Mouse (Mus musculus) myocyte (in vitro differentiated cells): ENCODE measurements at regions not wholly inside any gene's neighbourhood (a gene's known extent, or its start where the extent isn't known, plus 50 kb on each side); places are given as distances from the start of the nearest gene placed in this dataset.

Experiments used
- H3K27me3 ChIP-seq: one replicate; pipeline ENCODE4 v1.6.1; 2011; ENCODE audit not compliant: control insufficient read depth, insufficient read depth, insufficient read length
- H3K36me3 ChIP-seq: one replicate; pipeline ENCODE4 v1.6.1; 2011; ENCODE audit not compliant: control insufficient read depth, insufficient read depth
- H3K4me2 ChIP-seq: one replicate; pipeline ENCODE4 v1.6.1; 2011; ENCODE audit warnings: low read depth, control low read depth
- H3K4me3 ChIP-seq: one replicate; pipeline ENCODE4 v1.5.1; 2011; ENCODE audit warnings: mild to moderate bottlenecking, control low read depth, moderate library complexity
- H3K79me2 ChIP-seq: one replicate; pipeline ENCODE4 v1.6.1; 2011; ENCODE audit not compliant: control insufficient read depth, insufficient read depth
- H3ac ChIP-seq: one replicate; pipeline ENCODE4 v1.6.1; 2011; ENCODE audit not compliant: control insufficient read depth, insufficient read length
- CEBPB ChIP-seq: IDR thresholded peaks from 2 replicates; pipeline ENCODE4 v1.6.1; 2011; ENCODE audit warnings: mild to moderate bottlenecking, moderate library complexity; ENCODE audit not compliant: poor library complexity, insufficient read depth, severe bottlenecking
- E2F4 ChIP-seq: IDR thresholded peaks from one replicate; pipeline ENCODE4 v1.6.1; 2011; ENCODE audit warnings: mild to moderate bottlenecking, control low read depth, moderate library complexity; ENCODE audit not compliant: insufficient read depth
- MAX ChIP-seq: IDR thresholded peaks from one replicate; pipeline ENCODE4 v1.6.1; 2011; ENCODE audit warnings: low read depth, mild to moderate bottlenecking, control low read depth
- MYOD1 ChIP-seq, 3 experiments: IDR thresholded peaks; one replicate each; pipeline ENCODE4 v1.6.1; 2011; ENCODE audit warnings: control low read depth in 2 of 3, low read depth in 2 of 3, mild to moderate bottlenecking in 2 of 3, moderate library complexity in 1 of 3; ENCODE audit not compliant: insufficient read length in 2 of 3, control insufficient read depth in 1 of 3
- MYOG ChIP-seq, 3 experiments: IDR thresholded peaks; one replicate each; pipeline ENCODE4 v1.6.1; 2011; ENCODE audit warnings: control low read depth in 2 of 3, low read depth in 2 of 3, mild to moderate bottlenecking in 2 of 3; ENCODE audit not compliant: insufficient read length in 2 of 3, control insufficient read depth in 1 of 3, insufficient read depth in 1 of 3
- POLR2A ChIP-seq: IDR thresholded peaks from one replicate; pipeline ENCODE4 v1.6.1; 2011; ENCODE audit warnings: low read depth, mild to moderate bottlenecking, control low read depth, moderate library complexity; ENCODE audit not compliant: insufficient read length
- POLR2AphosphoS2 ChIP-seq: IDR thresholded peaks from one replicate; pipeline ENCODE4 v1.6.1; 2011; ENCODE audit warnings: low read depth, control low read depth; ENCODE audit not compliant: insufficient read length
- REST ChIP-seq: IDR thresholded peaks from one replicate; pipeline ENCODE4 v1.6.1; 2011; ENCODE audit warnings: mild to moderate bottlenecking, control low read depth, moderate library complexity; ENCODE audit not compliant: insufficient read depth, insufficient read length
- SRF ChIP-seq: IDR thresholded peaks from one replicate; pipeline ENCODE4 v1.6.1; 2011; ENCODE audit warnings: low read depth; ENCODE audit not compliant: control insufficient read depth, insufficient read length
- TCF12 ChIP-seq: IDR thresholded peaks from one replicate; pipeline ENCODE4 v1.6.1; 2011; ENCODE audit warnings: mild to moderate bottlenecking, control low read depth; ENCODE audit not compliant: poor library complexity, insufficient read depth, severe bottlenecking
- TCF3 ChIP-seq: IDR thresholded peaks from one replicate; pipeline ENCODE4 v1.6.1; 2011; ENCODE audit warnings: low read depth, control low read depth; ENCODE audit not compliant: insufficient read length
- USF1 ChIP-seq: IDR thresholded peaks from one replicate; pipeline ENCODE4 v1.6.1; 2011; ENCODE audit warnings: low read depth, mild to moderate bottlenecking, control low read depth, moderate library complexity

DNA sequence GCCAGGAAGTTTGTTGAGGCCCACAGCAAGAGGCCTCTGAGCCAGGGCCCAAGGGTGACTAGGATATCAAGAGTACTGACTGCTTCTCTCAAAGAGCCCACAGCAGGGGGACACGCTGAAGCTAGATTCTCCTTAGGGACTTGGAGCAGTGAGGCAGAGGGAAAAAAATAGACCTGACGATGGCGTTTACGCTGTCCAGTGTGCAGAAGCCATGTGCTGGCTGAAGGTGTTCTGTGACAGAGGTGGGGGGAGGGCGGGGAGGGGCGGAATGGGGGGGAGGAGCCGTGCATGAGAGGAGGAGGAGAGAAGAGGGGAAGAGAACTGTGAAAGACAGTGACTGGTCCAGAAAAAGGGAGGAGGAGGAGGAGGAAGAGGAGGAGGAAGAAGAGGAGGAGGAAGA lies 52.6 kb upstream of the Casz1 start:
- TF ChIP-seq REST (no peak), MYOG (IDR thresholded peaks at IDR 0.05; ENCODE audit: control insufficient read depth in 1 of 3, insufficient read depth in 1 of 3, insufficient read length in 2 of 3, low read depth in 2 of 3) (no peak), TCF3 (no peak), MYOD1 (IDR thresholded peaks at IDR 0.05; ENCODE audit: control insufficient read depth in 1 of 3, insufficient read length in 2 of 3, low read depth in 2 of 3) (no peak), POLR2A (no peak), SRF (no peak), MAX (no peak), CEBPB (no peak), TCF12 (no peak), USF1 (no peak), E2F4 (no peak), POLR2AphosphoS2 (no peak)
- H3K36me3 ChIP-seq, result no peaks in the 10 kb centered on the region
- H3K79me2 ChIP-seq, result no peaks in the 10 kb centered on the region
- H3K27me3 ChIP-seq, result peaks cover 15% of the 10 kb centered on the region
- no peak overlapping the region for H3K4me3 ChIP-seq
- H3ac ChIP-seq, result no peak overlapping the region
- no peak overlapping the region for H3K4me2 ChIP-seq

DNA sequence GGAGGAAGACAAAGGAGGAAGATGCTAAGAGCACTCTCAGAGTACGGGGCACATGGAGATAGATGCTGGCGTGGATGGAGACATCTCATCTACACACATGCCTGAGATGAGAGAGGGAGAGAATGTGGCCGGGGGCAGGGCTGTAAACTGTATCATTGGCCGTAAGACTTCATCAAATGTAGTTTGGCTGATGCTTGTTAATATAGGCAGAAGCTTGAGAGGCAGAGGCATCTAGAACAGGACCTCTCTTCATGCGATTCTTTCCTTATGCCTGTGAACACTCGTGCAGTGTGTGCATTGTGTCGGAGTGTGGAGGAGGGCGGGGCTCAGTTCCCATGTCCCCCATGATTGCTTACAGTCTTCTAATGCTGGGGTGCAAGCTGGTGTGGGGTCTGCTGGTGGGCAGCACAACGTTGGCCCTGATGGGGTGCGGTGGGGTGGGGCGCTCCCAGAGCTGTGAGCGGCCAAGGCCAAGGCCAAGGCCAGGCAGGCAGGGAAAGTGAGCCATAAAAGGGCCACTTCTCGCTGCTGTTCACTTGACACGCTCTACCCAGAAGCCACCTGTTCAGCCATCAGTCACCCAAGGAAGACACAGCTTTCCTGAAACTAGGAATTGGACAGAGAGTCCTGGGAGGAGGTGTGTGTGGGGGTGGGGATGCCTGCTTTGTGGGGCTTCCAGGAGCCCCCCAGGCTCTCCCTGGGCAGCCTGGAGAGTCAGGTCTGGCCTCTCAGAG lies 51.7 kb upstream of the Casz1 start:
- Histone ChIP-seq H3K36me3 (no peaks in the 10 kb centered on the region), H3ac (no peak overlapping the region), H3K79me2 (no peaks in the 10 kb centered on the region), H3K4me2 (peak overlapping the region; percentile 34), H3K4me3 (no peak overlapping the region), H3K27me3 (peaks cover 12% of the 10 kb centered on the region)
- TF ChIP-seq MYOD1 (IDR thresholded peaks at IDR 0.05; ENCODE audit: control insufficient read depth in 1 of 3, insufficient read length in 2 of 3, low read depth in 2 of 3) (peak; percentile 51 to 92 (median 77)), MYOG (IDR thresholded peaks at IDR 0.05; ENCODE audit: control insufficient read depth in 1 of 3, insufficient read depth in 1 of 3, insufficient read length in 2 of 3, low read depth in 2 of 3) (peak in 1 of 3 experiments; percentile 60), CEBPB (no peak)

DNA sequence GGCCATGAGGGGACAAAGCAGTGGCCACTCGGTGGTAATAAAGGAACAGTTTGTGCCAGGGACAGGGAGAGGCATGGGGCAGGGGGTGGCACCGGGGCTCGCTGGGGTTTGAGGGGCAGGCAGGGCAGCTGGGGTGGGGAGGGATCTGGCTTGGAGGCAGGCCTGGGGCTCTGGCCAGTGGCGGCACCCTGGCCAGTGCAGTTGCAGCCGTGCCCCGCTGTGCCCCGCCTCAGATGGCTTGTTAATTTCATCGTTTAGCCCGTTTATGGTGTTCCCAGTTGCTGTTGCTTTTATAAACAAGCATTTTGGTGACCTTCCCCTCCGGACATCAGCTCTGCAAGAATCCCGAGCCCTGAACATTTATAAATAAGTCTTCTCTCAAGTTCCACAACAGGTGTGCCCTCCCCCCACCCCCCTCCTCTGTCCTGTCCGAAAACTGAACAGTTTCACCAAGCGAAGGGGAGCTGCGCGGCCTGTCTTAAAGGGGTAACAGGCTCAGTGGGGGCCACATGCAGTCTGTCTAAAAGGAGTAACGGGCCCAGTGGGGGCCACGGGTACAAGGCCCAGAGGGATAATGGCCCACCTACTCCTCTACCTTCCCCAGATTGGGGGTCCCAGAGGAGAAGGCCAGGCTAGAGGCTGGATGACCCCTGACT lies 51.0 kb upstream of the Casz1 start:
- peaks cover 12% of the 10 kb centered on the region for H3K27me3 ChIP-seq
- no peaks in the 10 kb centered on the region for H3K36me3 ChIP-seq
- no peak overlapping the region for H3K4me3 ChIP-seq
- H3K4me2 ChIP-seq, result peak overlapping the region; percentile 40
- no peaks in the 10 kb centered on the region for H3K79me2 ChIP-seq
- H3ac ChIP-seq, result no peak overlapping the region
- TF ChIP-seq REST (no peak), MAX (no peak), CEBPB (no peak), E2F4 (no peak), SRF (peak; percentile 12), USF1 (no peak), MYOD1 (IDR thresholded peaks at IDR 0.05; ENCODE audit: control insufficient read depth in 1 of 3, insufficient read length in 2 of 3, low read depth in 2 of 3) (peak; percentile 10 to 56 (median 16)), POLR2AphosphoS2 (no peak), TCF12 (no peak), POLR2A (no peak), MYOG (IDR thresholded peaks at IDR 0.05; ENCODE audit: control insufficient read depth in 1 of 3, insufficient read depth in 1 of 3, insufficient read length in 2 of 3, low read depth in 2 of 3) (peak in 2 of 3 experiments; percentile 27 to 67), TCF3 (no peak)

DNA sequence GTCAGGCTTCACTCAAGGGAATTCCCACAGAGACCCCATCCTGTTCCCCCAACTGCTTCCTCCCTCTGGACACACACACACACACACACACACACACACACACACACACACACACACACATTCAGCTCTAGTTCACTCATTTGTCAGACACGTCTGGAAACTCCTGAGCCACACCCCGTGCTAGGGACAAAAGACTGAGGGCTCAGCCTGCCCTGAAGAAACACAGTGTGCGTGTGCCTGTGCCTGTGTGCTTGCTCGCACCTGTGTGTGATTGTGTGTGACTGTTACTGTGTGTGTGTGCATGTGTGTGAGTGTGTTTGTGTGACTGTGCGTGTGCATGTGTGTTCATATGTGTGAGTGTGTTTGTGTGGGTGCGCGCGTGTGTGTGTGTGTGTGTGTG lies 50.4 kb upstream of the Casz1 start:
- TF ChIP-seq POLR2A (no peak), REST (no peak), SRF (no peak), E2F4 (no peak), POLR2AphosphoS2 (no peak), MYOG (IDR thresholded peaks at IDR 0.05; ENCODE audit: control insufficient read depth in 1 of 3, insufficient read depth in 1 of 3, insufficient read length in 2 of 3, low read depth in 2 of 3) (peak in 1 of 3 experiments; percentile 20), MYOD1 (IDR thresholded peaks at IDR 0.05; ENCODE audit: control insufficient read depth in 1 of 3, insufficient read length in 2 of 3, low read depth in 2 of 3) (peak in 1 of 3 experiments; percentile 38)
- Histone ChIP-seq H3K27me3 (peaks cover 10% of the 10 kb centered on the region), H3K4me2 (peak overlapping the region; percentile 40), H3K36me3 (no peaks in the 10 kb centered on the region), H3ac (no peak overlapping the region), H3K79me2 (no peaks in the 10 kb centered on the region), H3K4me3 (no peak overlapping the region)
